In genomic region chr13:38503137-38503849, GRCm38 (mm10) we compare ENCODE assay signal across 8 mouse cellular contexts. TPM values are rescaled to one million over a fixed set of nuclear protein-coding genes. Genes with fewer than 3 reads are reported as not detected.
A peak's percentile ranks its signal among the peaks of the same experiment; 100 is the strongest.
DNase-seq lines count a peak whose midpoint lies in the region; ATAC-seq and TF ChIP-seq lines count a peak whose summit lies in the region.

No protein-coding gene starts in this region.

- no peaks in the 10 kb centered on the region for H3K27me3 ChIP-seq in kidney, adult 2 months (replicated peaks; ENCODE audit: control insufficient read depth, insufficient read depth, low read length)
- H3K27me3 ChIP-seq in embryonic facial prominence, embryonic 11.5 days (ENCODE audit: control insufficient read depth, insufficient read depth, low read length): no peaks in the 10 kb centered on the region
- no peaks in the 10 kb centered on the region for H3K27me3 ChIP-seq in thymus, adult 2 months (ENCODE audit: control insufficient read depth, insufficient read depth, low read length)

- H3K9me3 ChIP-seq in ES-E14 (ENCODE audit: control insufficient read depth, insufficient read depth, low read depth, low read length): no peaks in the 10 kb centered on the region
- no peaks in the 10 kb centered on the region for H3K9me3 ChIP-seq in embryonic facial prominence, embryonic 11.5 days (replicated peaks; ENCODE audit: control insufficient read depth, low read length)

- no peak overlapping the region for H3K4me3 ChIP-seq in kidney, adult 2 months (ENCODE audit: insufficient read depth, low read depth, low read length)
- H3K4me3 ChIP-seq in ES-E14 (ENCODE audit: insufficient read depth in 1 of 2, low read depth in 1 of 2, low read length in 2 of 2, poor library complexity in 1 of 2, severe bottlenecking in 1 of 2): no peak overlapping the region
- no peak overlapping the region for H3K4me3 ChIP-seq in embryonic facial prominence, embryonic 11.5 days (ENCODE audit: low read depth, low read length)
- H3K4me3 ChIP-seq in thymus, adult 2 months (ENCODE audit: control insufficient read depth, insufficient read depth, low read length): no peak overlapping the region

- no peak for TF ChIP-seq CTCF in kidney, adult 2 months (conservative IDR thresholded peaks at IDR 0.05; ENCODE audit: insufficient read depth, insufficient read length, low read depth, low read length)
- no peak for TF ChIP-seq CTCF in thymus, adult 2 months (IDR thresholded peaks at IDR 0.05; ENCODE audit: borderline replicate concordance, control insufficient read depth, extremely low read depth, insufficient read depth, low read length, poor library complexity)

- H3K36me3 ChIP-seq in kidney, adult 2 months (ENCODE audit: control insufficient read depth, insufficient read depth, low read length): no peaks in the 10 kb centered on the region; the same call in 1 of the 2 replicates
- peaks cover 62% of the 10 kb centered on the region for H3K36me3 ChIP-seq in ES-E14 (ENCODE audit: control insufficient read depth, insufficient read depth, low read length, poor library complexity, severe bottlenecking)
- H3K36me3 ChIP-seq in embryonic facial prominence, embryonic 11.5 days (replicated peaks; ENCODE audit: control insufficient read depth, insufficient read depth, low read depth, low read length): peaks cover 8% of the 10 kb centered on the region
- H3K36me3 ChIP-seq in thymus, adult 2 months (ENCODE audit: control insufficient read depth, insufficient read depth, low read length): peaks cover 47% of the 10 kb centered on the region

- peak; percentile 19 for DNase-seq in kidney, adult 2 months
- no peak for DNase-seq in kidney, adult 11 months
- DNase-seq in ES-E14 (ENCODE audit: low read depth, low spot score): peak; percentile 12
- peak; percentile 14 for DNase-seq in embryonic facial prominence, embryonic 11.5 days (ENCODE audit: low spot score)
- peak; percentile 21 for DNase-seq in naive thymus-derived CD4-positive, alpha-beta T cell, adult 2 months (ENCODE audit: low read depth)
- no peak for DNase-seq in thymus, adult 2 months
- no peak for DNase-seq in cerebellum, adult 11-12 months
- no peak for DNase-seq in frontal cortex, postnatal 10 days (ENCODE audit: low spot score in 2 of 2)

- TF ChIP-seq POLR2A in kidney, adult 2 months (IDR thresholded peaks at IDR 0.05; ENCODE audit: low read depth, low read length): no peak
- no peak for TF ChIP-seq POLR2A in thymus, adult 2 months (IDR thresholded peaks at IDR 0.05; ENCODE audit: control insufficient read depth, extremely low read depth, insufficient read depth, low read length, poor library complexity)

- no peaks in the 10 kb centered on the region for H3K4me1 ChIP-seq in kidney, adult 2 months (ENCODE audit: control insufficient read depth, insufficient read depth, low read length)
- H3K4me1 ChIP-seq in ES-E14 (ENCODE audit: control insufficient read depth in 2 of 2, insufficient read depth in 2 of 2, low read length in 2 of 2, poor library complexity in 1 of 2): peaks cover 0 to 2% of the 10 kb centered on the region in 2 experiments; a peak in 1 of 4 replicates
- H3K4me1 ChIP-seq in embryonic facial prominence, embryonic 11.5 days (ENCODE audit: control insufficient read depth, insufficient read depth, low read length): no peaks in the 10 kb centered on the region
- no peaks in the 10 kb centered on the region for H3K4me1 ChIP-seq in thymus, adult 2 months (replicated peaks; ENCODE audit: control insufficient read depth, insufficient read depth, low read length)

- WGBS in kidney, adult 2 months: 74% methylated on average over 14 of the region's 14 CpGs
- WGBS in embryonic facial prominence, embryonic 11.5 days: 88% methylated on average over 14 of the region's 14 CpGs
- 77% methylated on average over 14 of the region's 14 CpGs for WGBS in thymus, adult 2 months

- no peak overlapping the region for H3K27ac ChIP-seq in kidney, adult 2 months (ENCODE audit: insufficient read depth, low read depth, low read length)
- H3K27ac ChIP-seq in ES-E14 (ENCODE audit: insufficient read depth, low read depth, low read length, poor library complexity, severe bottlenecking): no peak overlapping the region
- H3K27ac ChIP-seq in embryonic facial prominence, embryonic 11.5 days (replicated peaks; ENCODE audit: low read depth, low read length): no peak overlapping the region
- no peak overlapping the region for H3K27ac ChIP-seq in thymus, adult 2 months (ENCODE audit: control insufficient read depth, insufficient read depth, low read length)

- in situ Hi-C loops in ES-E14 (cut with MboI; ENCODE audit: low sequenced_read_pairs in 2 of 2, unreplicated experiment in 2 of 2): no loop called here

- no peak overlapping the region for H3K4me2 ChIP-seq in embryonic facial prominence, embryonic 11.5 days (ENCODE audit: low read depth, low read length)

- no peak; the same call in 1 of the 2 replicates for ATAC-seq in embryonic facial prominence, embryonic 11.5 days (replicated peaks; ENCODE audit: insufficient number of reproducible peaks, low FRiP score, low TSS enrichment, low read depth)

- no peak overlapping the region for H3K9ac ChIP-seq in ES-E14 (ENCODE audit: insufficient read depth, low read depth, low read length, poor library complexity, severe bottlenecking)
- H3K9ac ChIP-seq in embryonic facial prominence, embryonic 11.5 days (replicated peaks; ENCODE audit: low read length): no peak overlapping the region

TF ChIP-seq in ES-E14, 5 proteins besides CTCF, POLR2A, EP300 and RAD21:
- TF ChIP-seq MAFK (IDR thresholded peaks at IDR 0.05; ENCODE audit: insufficient read depth, low read depth, low read length) (no peak), ZC3H11A (IDR thresholded peaks at IDR 0.05; ENCODE audit: borderline replicate concordance, low read depth, low read length) (no peak), CHD2 (IDR thresholded peaks at IDR 0.05; ENCODE audit: low read depth, low read length) (no peak), ZNF384 (IDR thresholded peaks at IDR 0.05; ENCODE audit: low read depth, low read length) (no peak), HCFC1 (IDR thresholded peaks at IDR 0.05; ENCODE audit: borderline replicate concordance, insufficient read depth, low read length) (no peak)

RNA-seq across cellular contexts. Expression of gene Txndc5, which starts 25.3 kb away (rescaled TPM):
- polyA plus RNA-seq in kidney, adult 2 months (2012; rRNA removed): 91.3 and 109 TPM in 2 replicates
- 191 and 236 TPM in 2 replicates for total RNA-seq in ES-E14 (2012; rRNA removed)
- 172 and 181 TPM in 2 replicates for polyA plus RNA-seq in embryonic facial prominence, embryonic 11.5 days (2014; fragmentation: Nextera tagmentation; extraction: Ambion mirVana)
- polyA plus RNA-seq in thymus, adult 2 months (2012; rRNA removed): 49.4 and 57.4 TPM in 2 replicates

Comparison
In these comparisons a context has a peak if more than half of its experiments do, and no peak if none do; other contexts are left out.
1. DNase-seq: peak in kidney, adult 2 months (single experiment), ES-E14 (single experiment), embryonic facial prominence, embryonic 11.5 days (single experiment) and naive thymus-derived CD4-positive, alpha-beta T cell, adult 2 months (single experiment); none in kidney, adult 11 months (single experiment), thymus, adult 2 months (single experiment), cerebellum, adult 11-12 months (single experiment) and frontal cortex, postnatal 10 days (0 of 2).